Mouse (Mus musculus): ENCODE measurements around the gene Cptp.

GRCm38 (mm10) chr4:155888181-155888580 lies 18.9 kb upstream of the Cptp start:
- TF ChIP-seq CTCF (IDR thresholded peaks at IDR 0.05; ENCODE audit: low read depth) (no peak), EP300 (IDR thresholded peaks at IDR 0.05; ENCODE audit: low read depth) (no peak)
